Mouse (Mus musculus) cerebellum, postnatal 14 days (tissue): Measurements from ENCODE around the gene Tra2b.
"Not testable (repeated sequence)": the region's sequence is repeated elsewhere in the genome, so short reads cannot be mapped to it uniquely, and the experiment has no call there.

ENCODE experiments used
- DNase-seq, 2 experiments: peaks; one replicate each; pipeline ENCODE4 v3.0.0; 2021; ENCODE audit warnings: mixed read lengths in 2 of 2

The Tra2b gene

GRCm38 (mm10) chr16:22265849-22266376 is at the start of gene Tra2b:
TSS of gene Tra2b (minus strand) at chr16:22266005.
- DNase-seq, result peak; percentile 98

- peak; percentile 70 to 80 for DNase-seq
These were observed 44.8 kb upstream of the Tra2b start for GRCm38 (mm10) chr16:22310649-22311048.

GRCm38 (mm10) chr16:22302606-22303005 is 36.8 kb upstream of the Tra2b start:
- DNase-seq, result peak; percentile 93 to 95

GRCm38 (mm10) chr16:22301378-22301777 is 35.6 kb upstream of the Tra2b start:
- no peak for DNase-seq

- no peak for DNase-seq
These were observed 31.1 kb upstream of the Tra2b start for GRCm38 (mm10) chr16:22296901-22297300.

- not testable (repeated sequence) for DNase-seq
These were observed 29.0 kb upstream of the Tra2b start for GRCm38 (mm10) chr16:22294812-22295211.

- DNase-seq, result no peak
These were observed 27.8 kb upstream of the Tra2b start for GRCm38 (mm10) chr16:22293600-22293999.

GRCm38 (mm10) chr16:22292394-22292793 is 26.6 kb upstream of the Tra2b start:
- DNase-seq, result no peak

GRCm38 (mm10) chr16:22289643-22290042 is 23.8 kb upstream of the Tra2b start:
- DNase-seq, result no peak

GRCm38 (mm10) chr16:22286996-22287395 is 21.2 kb upstream of the Tra2b start:
- DNase-seq, result no peak

- no peak for DNase-seq
These were observed 10.7 kb upstream of the Tra2b start for GRCm38 (mm10) chr16:22276536-22276935.

- no peak for DNase-seq
These were observed 9.3 kb upstream of the Tra2b start for GRCm38 (mm10) chr16:22275142-22275541.

- DNase-seq, result no peak
These were observed 4.7 kb upstream of the Tra2b start for GRCm38 (mm10) chr16:22270491-22270890.

GRCm38 (mm10) chr16:22266384-22266783 is 579 bp upstream of the Tra2b start:
- DNase-seq, result peak in 1 of 2 experiments; percentile 13

GRCm38 (mm10) chr16:22264962-22265848 is 600 bp downstream of the Tra2b start:
- peak; percentile 92 to 95 for DNase-seq

- DNase-seq, result no peak
These were observed 1.4 kb downstream of the Tra2b start for GRCm38 (mm10) chr16:22264232-22264961.

GRCm38 (mm10) chr16:22263124-22263523 is 2.7 kb downstream of the Tra2b start:
- no peak for DNase-seq

GRCm38 (mm10) chr16:22261563-22261962 is 4.2 kb downstream of the Tra2b start:
- no peak for DNase-seq

GRCm38 (mm10) chr16:22260423-22261143 is 5.2 kb downstream of the Tra2b start:
- DNase-seq, result no peak

- DNase-seq, result not testable (repeated sequence)
These were observed 13.6 kb downstream of the Tra2b start for GRCm38 (mm10) chr16:22252255-22252654.

- DNase-seq, result no peak
These were observed 15.5 kb downstream of the Tra2b start for GRCm38 (mm10) chr16:22250307-22250706.

GRCm38 (mm10) chr16:22249754-22250153 is 16.1 kb downstream of the Tra2b start:
- no peak for DNase-seq
